ENCODE assay signal across 15 mouse cellular contexts in genomic region chr3:97223261-97223660, GRCm38 (mm10).
"Had no signal": no experiment of that assay in that cellular context is flagged by ENCODE, and none has a peak within 500 bp of the region (broad histone marks: within the 10 kb centered on the region; RNA-seq: fewer than 3 reads in every experiment).

No protein-coding gene starts in this region.

- H3K4me2 ChIP-seq: neural tube, embryonic 12.5 days; neural tube, embryonic 13.5 days; neural tube, embryonic 15.5 days had no signal

- H3K9me3 ChIP-seq: neural tube, embryonic 12.5 days; neural tube, embryonic 13.5 days; neural tube, embryonic 15.5 days had no signal

- H3K9ac ChIP-seq: neural tube, embryonic 12.5 days; neural tube, embryonic 13.5 days; neural tube, embryonic 15.5 days had no signal

- H3K27ac ChIP-seq: neural tube, embryonic 12.5 days; neural tube, embryonic 13.5 days; neural tube, embryonic 15.5 days had no signal

- H3K27me3 ChIP-seq: neural tube, embryonic 12.5 days; neural tube, embryonic 13.5 days; neural tube, embryonic 15.5 days had no signal

- H3K4me3 ChIP-seq: neural tube, embryonic 12.5 days; neural tube, embryonic 13.5 days; neural tube, embryonic 15.5 days had no signal

- DNase-seq: retina, postnatal 1 day; right cerebral cortex, adult 18-20 months; right cerebral cortex, postnatal 14 days; right cerebral cortex, postnatal 25 days; right cerebral cortex, postnatal 4 days; spleen, adult 18-20 months; thymus, adult 18-20 months; thymus, adult 2 months; thymus, postnatal 14 days; thymus, postnatal 25 days; thymus, postnatal 36 days; thymus, postnatal 4 days had no signal
